In the genomic region with DNA sequence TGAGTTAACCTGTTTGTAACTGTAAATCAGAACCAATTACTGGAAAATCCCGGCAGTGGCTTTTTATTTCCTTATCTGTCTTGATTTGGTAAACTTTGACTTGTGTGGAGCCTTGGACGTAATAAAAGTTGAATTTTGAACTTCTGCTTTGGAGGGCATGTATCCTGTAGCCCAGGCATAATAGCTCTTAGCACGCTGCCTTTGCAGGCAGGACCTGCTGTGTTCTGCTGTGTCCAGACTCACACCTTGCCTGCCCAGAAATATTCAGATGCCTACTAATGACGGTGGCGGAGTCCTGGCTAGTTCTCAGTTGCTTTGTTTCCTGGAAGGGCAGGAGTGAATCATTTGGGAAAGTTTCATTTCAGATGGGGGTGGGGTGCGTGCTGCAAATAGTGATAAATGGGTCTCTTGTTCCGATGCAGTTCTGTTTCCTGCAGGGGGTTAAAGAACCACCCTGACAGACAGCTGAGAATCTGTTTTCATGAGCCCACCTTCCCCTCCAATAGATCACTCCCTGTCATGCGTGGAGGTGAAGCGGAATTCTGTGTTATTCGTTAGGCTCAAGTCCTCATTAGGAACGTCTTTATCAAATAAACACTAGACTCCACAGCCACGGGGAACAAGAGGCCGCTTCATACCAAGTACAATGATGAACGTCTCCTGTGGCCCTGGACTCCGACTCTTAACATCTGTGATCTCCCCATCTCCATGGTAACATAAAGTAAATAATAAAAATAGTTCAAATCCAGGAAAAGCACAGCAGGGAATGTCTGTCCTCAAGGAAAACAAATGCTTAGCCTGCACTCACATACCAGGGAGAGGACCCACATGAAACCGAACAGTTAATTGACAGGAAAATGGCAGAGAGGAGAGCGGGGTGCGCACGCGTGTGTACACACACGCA, we compare ENCODE assay signal across 7 mouse cellular contexts. TPM values are rescaled to one million over a fixed set of nuclear protein-coding genes. Genes with fewer than 3 reads are reported as not detected.
DNase-seq lines count a peak whose midpoint lies in the region; ATAC-seq and TF ChIP-seq lines count a peak whose summit lies in the region.

No protein-coding gene starts in this region.

- no peak for TF ChIP-seq CTCF in stomach, postnatal 0 days (IDR thresholded peaks at IDR 0.05; ENCODE audit: low read depth)

- no peaks in the 10 kb centered on the region for H3K9me3 ChIP-seq in stomach, postnatal 0 days (ENCODE audit: control insufficient read depth, low read length)

- no peak for TF ChIP-seq EP300 in stomach, postnatal 0 days (optimal IDR thresholded peaks at IDR 0.05)

- ATAC-seq in stomach, postnatal 0 days (ENCODE audit: low FRiP score, low TSS enrichment) = 0 out of 2 replicates have a peak, but pooled peaks have one; percentile 29

- no peak overlapping the region for H3K27ac ChIP-seq in stomach, postnatal 0 days (replicated peaks)

- H3K4me3 ChIP-seq in stomach, postnatal 0 days (ENCODE audit: low read depth, low read length) = no peak overlapping the region

- peak; percentile 35 for DNase-seq in lung, postnatal 36 days
- no peak for DNase-seq in lung, postnatal 14 days
- DNase-seq in forelimb bud, embryonic 11.5 days (ENCODE audit: low read depth, low spot score) = peak; percentile 59
- DNase-seq in large intestine, adult 2 months (ENCODE audit: low read depth, low spot score) = peak; percentile 21
- no peak for DNase-seq in stomach, postnatal 0 days (ENCODE audit: low spot score)
- no peak for DNase-seq in right cerebral cortex, postnatal 14 days
- no peak for DNase-seq in spleen, postnatal 10 days (ENCODE audit: low spot score in 2 of 2)

- H3K4me1 ChIP-seq in stomach, postnatal 0 days (replicated peaks; ENCODE audit: control insufficient read depth, insufficient read depth) = peaks cover 7% of the 10 kb centered on the region; the same call in 1 of the 2 replicates

- H3K36me3 ChIP-seq in stomach, postnatal 0 days (ENCODE audit: control insufficient read depth, insufficient read depth, low read length) = no peaks in the 10 kb centered on the region

- H3K27me3 ChIP-seq in stomach, postnatal 0 days (ENCODE audit: control insufficient read depth, insufficient read depth, low read length) = no peaks in the 10 kb centered on the region

- H3K4me2 ChIP-seq in stomach, postnatal 0 days (replicated peaks; ENCODE audit: low read depth) = peak overlapping the region; percentile 41

- WGBS in large intestine, adult 2 months = 33% methylated on average over 21 of the region's 21 CpGs
- 32% methylated on average over 21 of the region's 21 CpGs for WGBS in stomach, postnatal 0 days

- no peak overlapping the region for H3K9ac ChIP-seq in stomach, postnatal 0 days (ENCODE audit: low read length)

RNA-seq across cellular contexts. Expression of gene Cald1, which starts 54.7 kb away (rescaled TPM):
- polyA plus RNA-seq in large intestine, adult 2 months (2012; rRNA removed) = 16.2 and 20.7 TPM in 2 replicates
- polyA plus RNA-seq in stomach, postnatal 0 days (2015; fragmentation: Nextera tagmentation; extraction: Ambion mirVana) = 199 and 301 TPM in 2 replicates

Comparison
In these comparisons a context has a peak if more than half of its experiments do, and no peak if none do; other contexts are left out.
1. DNase-seq: peak in lung, postnatal 36 days (single experiment), forelimb bud, embryonic 11.5 days (single experiment) and large intestine, adult 2 months (single experiment); none in lung, postnatal 14 days (single experiment), stomach, postnatal 0 days (single experiment), right cerebral cortex, postnatal 14 days (single experiment) and spleen, postnatal 10 days (0 of 2).